Mouse (Mus musculus): ENCODE results near the gene Pdcd6.

Pdcd6 gene

GRCm38 (mm10) chr13:74282299-74282698 lies 35.1 kb downstream of the Pdcd6 start:
- no peak for DNase-seq (ENCODE audit: low spot score in 2 of 2)

GRCm38 (mm10) chr13:74275726-74276125 lies 41.7 kb downstream of the Pdcd6 start:
- DNase-seq (ENCODE audit: low spot score in 2 of 2): no peak

- peak; percentile 20 to 49 for DNase-seq (ENCODE audit: low spot score in 2 of 2)
Measured at GRCm38 (mm10) chr13:74260231-74260992, 57.0 kb downstream of the Pdcd6 start.

GRCm38 (mm10) chr13:74259460-74260230 lies 57.7 kb downstream of the Pdcd6 start:
- DNase-seq (ENCODE audit: low spot score in 2 of 2): peak; percentile 35 to 45

All from spleen, postnatal 36 days (tissue).